Mouse (Mus musculus) neural tube, embryonic 13.5 days (tissue): ENCODE data around the gene Ddah2. TPM values are rescaled to one million over a fixed set of nuclear protein-coding genes. Genes with fewer than 3 reads are reported as not detected.

ENCODE experiments used
- ATAC-seq: fragments of 200-750 bp; cut with Nextera tagmentation; 2 replicates; pipeline ENCODE4 v1.8.0; 2017; ENCODE audit warnings: low read depth, mild to moderate bottlenecking, moderate TSS enrichment, moderate library complexity
- H3K27ac ChIP-seq: fragments of 300-500 bp; sonication (generic); replicated peaks from 2 replicates; pipeline ENCODE4 v1.5.1; 2015; ENCODE audit warnings: moderate library complexity, mild to moderate bottlenecking, inconsistent platforms
- H3K27me3 ChIP-seq: fragments of 300-500 bp; sonication (generic); 2 replicates; pipeline ENCODE4 v1.6.1; 2015; ENCODE audit warnings: mild to moderate bottlenecking, inconsistent platforms
- H3K36me3 ChIP-seq: fragments of 300-500 bp; sonication (generic); 2 replicates; pipeline ENCODE4 v1.6.1; 2015; ENCODE audit warnings: mild to moderate bottlenecking, inconsistent platforms
- H3K4me1 ChIP-seq: fragments of 300-500 bp; sonication (generic); replicated peaks from 2 replicates; pipeline ENCODE4 v1.6.1; 2015; ENCODE audit warnings: inconsistent platforms
- H3K4me2 ChIP-seq: fragments of 300-500 bp; sonication (generic); 2 replicates; pipeline ENCODE4 v1.6.1; 2015; ENCODE audit warnings: inconsistent platforms, mild to moderate bottlenecking, moderate library complexity
- H3K4me3 ChIP-seq: fragments of 300-500 bp; sonication (generic); 2 replicates; pipeline ENCODE4 v1.5.1; 2015; ENCODE audit warnings: mild to moderate bottlenecking, inconsistent platforms
- H3K9ac ChIP-seq: fragments of 300-500 bp; sonication (generic); 2 replicates; pipeline ENCODE4 v1.6.1; 2015; ENCODE audit warnings: moderate library complexity, mild to moderate bottlenecking, inconsistent platforms
- H3K9me3 ChIP-seq: fragments of 300-500 bp; sonication (generic); 2 replicates; pipeline ENCODE4 v1.6.1; 2016; ENCODE audit warnings: inconsistent platforms
- WGBS: fragments of 180-500 bp; shearing (Covaris S2); methylation state at CpG from one replicate; pipeline ENCODE4 v1.1.7; 2015; 5-methylcytosine and 5-hydroxymethylcytosine counted together
- polyA plus RNA-seq: library from polyadenylated mRNA; unstranded; fragments of >200 nt; fragmentation: Nextera tagmentation; extraction: Ambion mirVana; gene quantifications from 2 replicates; pipeline ENCODE4 v1.2.1, GENCODE M21; 2015

Ddah2 gene
- polyA plus RNA-seq, 1 experiment from 2014 or later, result 431 TPM

- H3K9ac ChIP-seq, result peak within 1 kb of the TSS; percentile 83
- no peaks in the 10 kb centered on the region for H3K36me3 ChIP-seq
- H3K4me1 ChIP-seq, result peaks cover 46% of the 10 kb centered on the region
- peak; percentile 98 for ATAC-seq
- H3K27me3 ChIP-seq, result no peaks in the 10 kb centered on the region
- peak within 1 kb of the TSS; percentile 99 for H3K4me2 ChIP-seq
- H3K9me3 ChIP-seq, result no peaks in the 10 kb centered on the region
- peak within 1 kb of the TSS; percentile 58 for H3K4me3 ChIP-seq
- 3% methylated on average over 33 of the region's 33 CpGs for WGBS
- peak within 1 kb of the TSS; percentile 76 for H3K27ac ChIP-seq
These were observed 12.0 kb upstream of the Ddah2 start, which contains the start of gene Msh5 for GRCm38 (mm10) chr17:35046681-35047455. Gene Msh5, minus strand, starts transcription at chr17:35046745.

DNA sequence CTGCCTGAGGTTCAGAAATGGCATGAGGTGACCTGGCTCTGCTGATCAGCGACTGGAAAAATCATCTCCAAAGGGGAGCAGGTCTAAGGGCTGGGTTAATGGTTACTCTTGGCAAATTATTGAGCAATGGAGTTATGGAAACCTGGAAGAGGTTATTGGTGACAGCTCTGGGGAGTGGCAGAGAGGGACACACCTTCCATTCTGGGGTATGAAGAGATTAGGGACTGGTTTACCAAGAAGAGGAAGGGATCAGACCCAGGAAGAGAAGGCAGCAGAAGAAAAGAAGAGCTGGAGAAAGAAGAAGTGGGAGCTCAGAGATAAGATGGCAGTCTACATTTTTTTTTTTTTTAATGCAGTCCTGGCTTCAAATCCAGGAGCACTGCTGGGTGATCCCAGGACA lies 11.1 kb upstream of the Ddah2 start:
- no peak overlapping the region for H3K4me3 ChIP-seq
- H3K27ac ChIP-seq, result peak overlapping the region; percentile 42

DNA sequence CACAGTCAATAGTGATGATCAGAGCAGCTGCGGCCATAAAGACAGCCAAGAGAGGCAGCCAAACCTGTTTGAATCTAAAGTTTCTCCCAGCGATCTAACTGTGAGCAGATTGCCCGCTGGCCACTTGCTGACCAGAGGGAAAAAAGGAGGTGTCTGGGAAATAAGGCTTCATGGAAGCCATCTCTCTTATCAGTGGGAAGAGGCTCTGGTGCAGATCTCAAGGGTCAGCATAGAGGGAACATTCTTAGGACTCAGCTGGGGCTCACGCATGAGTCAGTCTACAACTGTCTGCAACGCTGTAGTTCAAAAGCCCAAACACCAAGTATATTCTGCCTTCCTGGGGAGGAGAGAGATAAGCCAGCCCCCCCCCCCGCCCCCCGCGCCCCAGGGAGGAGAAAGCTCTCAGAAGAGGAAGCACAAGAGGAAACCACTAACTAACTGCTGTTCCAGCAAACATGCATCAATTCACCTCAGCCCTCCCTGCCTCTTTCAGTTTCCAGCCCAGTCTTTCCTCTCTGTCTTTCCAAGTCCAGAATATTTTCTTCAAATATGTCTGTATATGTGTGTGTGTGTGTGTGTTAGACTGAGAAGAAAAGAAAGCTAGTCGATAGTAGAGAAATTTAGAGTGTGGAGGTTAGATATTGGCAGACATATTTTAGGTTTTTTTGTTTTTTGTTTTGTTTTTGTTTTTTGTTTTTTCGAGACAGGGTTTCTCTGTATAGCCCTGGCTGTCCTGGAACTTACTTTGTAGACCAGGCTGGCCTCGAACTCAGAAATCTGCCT lies 10.5 kb upstream of the Ddah2 start:
- Histone ChIP-seq H3K27ac (peak overlapping the region; percentile 42; the same call in 1 of the 2 replicates), H3K4me3 (no peak overlapping the region), H3K9me3 (no peaks in the 10 kb centered on the region), H3K36me3 (peaks cover 4% of the 10 kb centered on the region; the same call in 1 of the 2 replicates), H3K9ac (no peak overlapping the region), H3K4me2 (peak overlapping the region; percentile 6; the same call in 1 of the 2 replicates), H3K4me1 (peaks cover 58% of the 10 kb centered on the region), H3K27me3 (no peaks in the 10 kb centered on the region)
- 35% methylated on average over 11 of the region's 11 CpGs for WGBS
- ATAC-seq, result no peak

More for the DNA sequence above, 11.1 kb upstream of the Ddah2 start:
- H3K36me3 ChIP-seq, result 0 out of 2 replicates have a peak, but pooled peaks cover under 1% of the 10 kb centered on the region
- H3K27me3 ChIP-seq, result no peaks in the 10 kb centered on the region
- ATAC-seq, result no peak
- H3K9me3 ChIP-seq, result no peaks in the 10 kb centered on the region
- H3K4me1 ChIP-seq, result peaks cover 54% of the 10 kb centered on the region
- no peak overlapping the region for H3K9ac ChIP-seq
- peak overlapping the region; percentile 6; the same call in 1 of the 2 replicates for H3K4me2 ChIP-seq
- 66% methylated on average over 1 of the region's 1 CpGs for WGBS

DNA sequence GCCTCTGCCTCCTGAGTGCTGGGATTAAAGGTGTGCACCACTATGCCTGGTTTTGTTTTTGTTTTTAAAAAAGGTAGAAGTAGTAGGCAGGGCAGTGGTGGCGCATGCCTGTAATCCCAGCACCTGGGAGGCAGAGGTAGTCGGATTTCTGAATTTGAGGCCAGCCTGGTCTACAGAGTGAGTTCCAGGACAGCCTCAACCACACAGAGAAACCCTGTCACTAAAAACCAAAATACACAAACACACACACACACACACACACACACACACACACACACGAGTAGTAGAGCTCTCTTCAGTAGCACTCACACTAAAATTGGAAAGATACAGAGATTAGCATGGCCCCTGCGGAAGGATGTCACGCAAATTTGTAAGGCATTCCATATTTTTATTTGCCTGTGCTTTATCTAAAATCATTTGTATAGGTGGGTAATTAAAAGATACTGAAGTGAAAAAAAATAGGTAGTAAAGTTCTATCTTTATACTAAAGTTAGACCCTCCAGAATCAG lies 9.8 kb upstream of the Ddah2 start:
- Histone ChIP-seq H3K4me1 (peaks cover 58% of the 10 kb centered on the region), H3K4me2 (peak overlapping the region; percentile 64), H3K27ac (peak overlapping the region; percentile 95; the same call in 1 of the 2 replicates), H3K9me3 (no peaks in the 10 kb centered on the region), H3K9ac (no peak overlapping the region), H3K27me3 (no peaks in the 10 kb centered on the region), H3K4me3 (no peak overlapping the region), H3K36me3 (peaks cover 9% of the 10 kb centered on the region)
- WGBS, result 79% methylated on average over 5 of the region's 5 CpGs
- no peak for ATAC-seq

- peak within 1 kb of the TSS; percentile 95 for H3K27ac ChIP-seq
- H3K4me2 ChIP-seq, result peak within 1 kb of the TSS; percentile 64
- H3K4me3 ChIP-seq, result peak within 1 kb of the TSS; percentile 45
- 7% methylated on average over 11 of the region's 11 CpGs for WGBS
- no peaks in the 10 kb centered on the region for H3K9me3 ChIP-seq
- peaks cover 58% of the 10 kb centered on the region for H3K4me1 ChIP-seq
- no peak for ATAC-seq
- H3K36me3 ChIP-seq, result peaks cover 13% of the 10 kb centered on the region
- H3K27me3 ChIP-seq, result no peaks in the 10 kb centered on the region
- H3K9ac ChIP-seq, result peak within 1 kb of the TSS; percentile 78
These were observed 9.2 kb upstream of the Ddah2 start, which contains the start of gene Clic1 for GRCm38 (mm10) chr17:35049561-35050016. Gene Clic1, plus strand, starts transcription at chr17:35049966.

GRCm38 (mm10) chr17:35050126-35050750 lies 8.6 kb upstream of the Ddah2 start:
- Histone ChIP-seq H3K4me1 (peaks cover 58% of the 10 kb centered on the region), H3K4me2 (peak overlapping the region; percentile 64), H3K36me3 (peaks cover 13% of the 10 kb centered on the region), H3K27ac (peak overlapping the region; percentile 95), H3K4me3 (peak overlapping the region; percentile 45), H3K9me3 (no peaks in the 10 kb centered on the region), H3K27me3 (no peaks in the 10 kb centered on the region), H3K9ac (peak overlapping the region; percentile 78)
- ATAC-seq, result peak; percentile 15; the same call in 1 of the 2 replicates
- 1% methylated on average over 27 of the region's 27 CpGs for WGBS

- WGBS, result 2% methylated on average over 21 of the region's 21 CpGs
These were observed 7.4 kb upstream of the Ddah2 start for GRCm38 (mm10) chr17:35051156-35052086.

DNA sequence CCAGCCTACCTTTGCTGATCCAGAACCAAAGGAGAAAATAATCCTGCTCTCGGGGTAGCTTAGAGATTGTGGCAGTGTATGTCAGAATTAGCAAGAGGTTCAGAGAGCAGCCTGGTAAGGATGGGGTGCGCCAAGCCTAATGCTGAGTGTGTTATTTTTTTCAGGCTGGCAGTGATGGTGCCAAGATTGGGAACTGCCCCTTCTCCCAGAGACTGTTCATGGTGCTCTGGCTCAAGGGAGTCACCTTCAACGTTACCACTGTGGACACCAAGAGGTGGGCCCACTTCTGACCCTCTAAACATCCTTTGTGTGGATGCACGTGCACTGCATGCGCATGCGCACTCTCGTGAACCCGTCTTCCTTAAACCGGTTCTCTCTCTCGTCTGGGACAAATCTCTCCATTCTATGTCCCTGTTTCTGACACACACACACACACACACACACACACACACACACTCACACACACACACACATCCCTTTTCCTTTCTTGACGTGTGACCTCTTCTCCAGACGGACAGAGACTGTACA lies 6.5 kb upstream of the Ddah2 start:
- Histone ChIP-seq H3K4me3 (peak overlapping the region; percentile 45), H3K9me3 (no peaks in the 10 kb centered on the region), H3K9ac (peak overlapping the region; percentile 78), H3K4me1 (peaks cover 44% of the 10 kb centered on the region), H3K36me3 (peaks cover 23% of the 10 kb centered on the region), H3K27me3 (no peaks in the 10 kb centered on the region), H3K4me2 (peak overlapping the region; percentile 64), H3K27ac (peak overlapping the region; percentile 95)
- ATAC-seq, result no peak
- 86% methylated on average over 12 of the region's 12 CpGs for WGBS

More at GRCm38 (mm10) chr17:35051156-35052086, 7.4 kb upstream of the Ddah2 start:
- Histone ChIP-seq H3K27ac (peak overlapping the region; percentile 95), H3K4me2 (peak overlapping the region; percentile 64), H3K4me3 (peak overlapping the region; percentile 45), H3K9ac (peak overlapping the region; percentile 78), H3K36me3 (peaks cover 23% of the 10 kb centered on the region), H3K9me3 (no peaks in the 10 kb centered on the region), H3K27me3 (no peaks in the 10 kb centered on the region), H3K4me1 (peaks cover 49% of the 10 kb centered on the region)
- ATAC-seq, result peak; percentile 57

GRCm38 (mm10) chr17:35055691-35056495 lies 2.9 kb upstream of the Ddah2 start:
- H3K27me3 ChIP-seq, result no peaks in the 10 kb centered on the region
- no peak overlapping the region for H3K9ac ChIP-seq
- WGBS, result 90% methylated on average over 7 of the region's 7 CpGs
- peaks cover 43% of the 10 kb centered on the region for H3K4me1 ChIP-seq
- H3K4me2 ChIP-seq, result no peak overlapping the region
- H3K36me3 ChIP-seq, result peaks cover 28% of the 10 kb centered on the region
- ATAC-seq, result no peak
- no peaks in the 10 kb centered on the region for H3K9me3 ChIP-seq
- no peak overlapping the region for H3K27ac ChIP-seq
- no peak overlapping the region for H3K4me3 ChIP-seq

- Histone ChIP-seq H3K4me1 (peaks cover 39% of the 10 kb centered on the region), H3K9me3 (no peaks in the 10 kb centered on the region), H3K9ac (no peak overlapping the region), H3K4me3 (no peak overlapping the region), H3K27ac (no peak overlapping the region), H3K4me2 (no peak overlapping the region), H3K27me3 (no peaks in the 10 kb centered on the region), H3K36me3 (peaks cover 38% of the 10 kb centered on the region)
- ATAC-seq, result no peak
- WGBS, result 79% methylated on average over 3 of the region's 3 CpGs
These were observed 1.7 kb upstream of the Ddah2 start for GRCm38 (mm10) chr17:35057090-35057489.
